Mouse (Mus musculus) natural killer cell, adult 2 months (primary cell): ENCODE data around the gene Gm8906.
"Not testable (repeated sequence)": the region's sequence is repeated elsewhere in the genome, so short reads cannot be mapped to it uniquely, and the experiment has no call there.

Experiments used
- DNase-seq, 2 experiments: peaks; one replicate each; pipeline ENCODE4 v3.0.0; 2022; ENCODE audit warnings: low spot score in 2 of 2

Gm8906 gene

DNA sequence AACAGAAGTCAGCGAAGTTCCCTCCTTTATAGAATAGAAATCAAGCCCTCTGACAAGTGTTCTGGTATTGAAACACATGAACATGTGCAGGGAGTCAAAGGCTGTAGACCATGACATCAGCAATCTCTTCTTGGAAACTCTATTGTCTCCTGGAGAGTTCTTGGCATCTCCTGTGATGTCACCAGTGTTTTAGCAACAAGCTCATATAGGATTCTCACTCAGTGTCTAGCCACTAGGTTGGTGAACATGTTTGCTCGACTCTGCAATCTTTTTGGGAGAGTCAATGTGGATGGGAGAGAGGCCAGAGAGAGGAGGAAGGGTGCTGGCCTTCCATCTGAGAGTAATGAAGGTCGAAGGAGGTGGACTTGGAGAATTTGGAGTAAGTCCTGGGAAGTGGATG, at the start of gene Gm8906:
Gene Gm8906, plus strand, starts transcription at position 301 of the 400 bp plus-strand sequence.
- DNase-seq = not testable (repeated sequence)
